Mouse (Mus musculus): ENCODE data around the gene Hsd3b2. TPM values are rescaled to one million over a fixed set of nuclear protein-coding genes. Genes with fewer than 3 reads are reported as not detected.

The Hsd3b2 gene
- polyA plus RNA-seq, 1 experiment: not detected

DNA sequence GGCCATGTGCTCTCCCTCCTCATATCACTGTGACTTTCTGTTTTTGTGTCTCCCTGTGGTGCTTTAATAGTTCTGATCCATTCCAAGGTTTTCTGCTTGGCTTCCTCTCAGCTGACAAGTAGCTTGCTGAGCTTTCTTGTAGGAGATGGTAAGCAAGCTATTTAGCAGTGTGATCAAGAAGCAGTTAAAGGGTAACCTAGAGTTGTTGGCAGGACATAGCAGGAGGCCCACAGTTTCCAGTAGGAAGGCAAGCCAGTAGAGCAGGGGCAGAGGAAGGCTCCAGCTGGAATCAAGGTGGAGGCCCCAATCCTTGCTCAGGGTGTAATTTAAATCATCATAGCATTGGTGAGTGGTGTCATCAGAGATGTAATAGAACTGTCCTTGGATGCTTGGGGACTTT is 43.6 kb downstream of the Hsd3b2 start:
- H3K9me3 ChIP-seq (ENCODE audit: control insufficient read depth, low read length): no peaks in the 10 kb centered on the region
- H3K27me3 ChIP-seq (ENCODE audit: control insufficient read depth): no peaks in the 10 kb centered on the region
- H3K4me1 ChIP-seq (ENCODE audit: control insufficient read depth): no peaks in the 10 kb centered on the region
- TF ChIP-seq TAL1 (IDR thresholded peaks at IDR 0.05; ENCODE audit: low read length) (no peak), GATA1 (IDR thresholded peaks at IDR 0.05; ENCODE audit: low read length) (no peak)
- no peak overlapping the region for H3K4me3 ChIP-seq (replicated peaks)
- no peaks in the 10 kb centered on the region for H3K36me3 ChIP-seq (ENCODE audit: control insufficient read depth)

Other genes starting within 250 kb of the Hsd3b2 start
- gene Hsd3b4, start 214.0 kb downstream of the Hsd3b2 start, polyA plus RNA-seq (2012): not detected in 2 replicates
- gene Gm10681, start 135.7 kb downstream of the Hsd3b2 start, polyA plus RNA-seq (2012): not detected in 2 replicates
- not detected in 2 replicates for gene Hsd3b5, start 94.3 kb downstream of the Hsd3b2 start, polyA plus RNA-seq (2012)
- gene Hsd3b3, start 38.6 kb upstream of the Hsd3b2 start, polyA plus RNA-seq (2012): not detected in 2 replicates
- 0.33 and 0.63 TPM in 2 replicates for gene Hsd3b6, start 89.9 kb upstream of the Hsd3b2 start, polyA plus RNA-seq (2012)
- 0.10 and 0.15 TPM in 2 replicates for gene Hsd3b1, start 135.3 kb upstream of the Hsd3b2 start, polyA plus RNA-seq (2012)
- gene Hao2, start 168.7 kb upstream of the Hsd3b2 start, polyA plus RNA-seq (2012): not detected in 2 replicates